Mouse (Mus musculus) v-Abl transformed pro-B cells (cell line): ENCODE measurements around the gene Rpl7l1.
"Not testable (repeated sequence)": the region's sequence is repeated elsewhere in the genome, so short reads cannot be mapped to it uniquely, and the experiment has no call there.

ENCODE experiments used
- in situ Hi-C, 2 experiments: fragments of 400-800 bp; cut with MboI; formaldehyde crosslinking; loops; one replicate each; pipeline ENCODE4 v1.15.1; 2025; ENCODE audit not compliant: unreplicated experiment in 2 of 2

Gene Rpl7l1

GRCm38 (mm10) chr17:46781876-46782275, 596 bp downstream of the Rpl7l1 start:
- in situ Hi-C loops = no loop called here

GRCm38 (mm10) chr17:46776087-46776486, 6.4 kb downstream of the Rpl7l1 start:
- in situ Hi-C loops = loop anchor here in 1 of 2 experiments (10.0 kb wide), 1 partner anchor 131 kb away; the partner anchor contains the start of genes Klc4 and Mrpl2

GRCm38 (mm10) chr17:46775070-46775469, 7.4 kb downstream of the Rpl7l1 start:
- in situ Hi-C loops = loop anchor here in 1 of 2 experiments (10.0 kb wide), 1 partner anchor 130 kb away; the partner anchor contains the start of genes Klc4 and Mrpl2

GRCm38 (mm10) chr17:46774131-46774472, 8.4 kb downstream of the Rpl7l1 start:
- in situ Hi-C loops = loop anchor here (5.0 to 10.0 kb wide), 2 partner anchors 37 to 129 kb away; partner anchors contain the start of genes Klc4 (in 1 of the 2) and Mrpl2 (in 1 of the 2)

- in situ Hi-C loops = loop anchor here (5.0 to 10.0 kb wide), 2 partner anchors 36 to 129 kb away; partner anchors contain the start of genes Klc4 (in 1 of the 2) and Mrpl2 (in 1 of the 2)
Observed at GRCm38 (mm10) chr17:46773278-46774130, 9.0 kb downstream of the Rpl7l1 start.

GRCm38 (mm10) chr17:46772404-46773277, 9.8 kb downstream of the Rpl7l1 start, which contains the start of gene 2310039H08Rik:
Gene 2310039H08Rik (plus strand): TSS chr17:46772635.
- in situ Hi-C loops = loop anchor here (5.0 to 10.0 kb wide), 2 partner anchors 35 to 128 kb away; partner anchors contain the start of genes Klc4 (in 1 of the 2) and Mrpl2 (in 1 of the 2)

- in situ Hi-C loops = loop anchor here (5.0 to 10.0 kb wide), 2 partner anchors 35 to 127 kb away; partner anchors contain the start of genes Klc4 (in 1 of the 2) and Mrpl2 (in 1 of the 2)
Observed at GRCm38 (mm10) chr17:46772038-46772403, 10.5 kb downstream of the Rpl7l1 start.

GRCm38 (mm10) chr17:46771616-46772015, 10.9 kb downstream of the Rpl7l1 start:
- in situ Hi-C loops = loop anchor here (5.0 to 10.0 kb wide), 2 partner anchors 34 to 127 kb away; partner anchors contain the start of genes Klc4 (in 1 of the 2) and Mrpl2 (in 1 of the 2)

- in situ Hi-C loops = loop anchor here (5.0 to 10.0 kb wide), 2 partner anchors 34 to 126 kb away; partner anchors contain the start of genes Klc4 (in 1 of the 2) and Mrpl2 (in 1 of the 2)
Observed at GRCm38 (mm10) chr17:46771025-46771424, 11.4 kb downstream of the Rpl7l1 start.

GRCm38 (mm10) chr17:46770546-46770945, 11.9 kb downstream of the Rpl7l1 start:
- in situ Hi-C loops = loop anchor here (5.0 to 10.0 kb wide), 2 partner anchors 33 to 126 kb away; partner anchors contain the start of genes Klc4 (in 1 of the 2) and Mrpl2 (in 1 of the 2)

GRCm38 (mm10) chr17:46767868-46768267, 14.6 kb downstream of the Rpl7l1 start:
- in situ Hi-C loops = no loop called here

GRCm38 (mm10) chr17:46764916-46765315, 17.6 kb downstream of the Rpl7l1 start:
- in situ Hi-C loops = not testable (repeated sequence)

GRCm38 (mm10) chr17:46763544-46763943, 18.9 kb downstream of the Rpl7l1 start, which contains the start of gene Ptcra:
Gene Ptcra (minus strand): TSS chr17:46763712.
- in situ Hi-C loops = no loop called here

GRCm38 (mm10) chr17:46758753-46759152, 23.7 kb downstream of the Rpl7l1 start:
- in situ Hi-C loops = no loop called here

- in situ Hi-C loops = no loop called here
Observed at GRCm38 (mm10) chr17:46751794-46752556, 30.5 kb downstream of the Rpl7l1 start, which contains the start of gene Cnpy3. Gene Cnpy3 (minus strand): TSS chr17:46752214.

GRCm38 (mm10) chr17:46751056-46751793, 31.2 kb downstream of the Rpl7l1 start:
- in situ Hi-C loops = no loop called here

- in situ Hi-C loops = no loop called here
Observed at GRCm38 (mm10) chr17:46750580-46750979, 31.9 kb downstream of the Rpl7l1 start.

- in situ Hi-C loops = no loop called here
Observed at GRCm38 (mm10) chr17:46749282-46749681, 33.2 kb downstream of the Rpl7l1 start.

GRCm38 (mm10) chr17:46747806-46748205, 34.7 kb downstream of the Rpl7l1 start:
- in situ Hi-C loops = no loop called here
